8 mouse cellular contexts compared by ENCODE assay signal in the genomic region with DNA sequence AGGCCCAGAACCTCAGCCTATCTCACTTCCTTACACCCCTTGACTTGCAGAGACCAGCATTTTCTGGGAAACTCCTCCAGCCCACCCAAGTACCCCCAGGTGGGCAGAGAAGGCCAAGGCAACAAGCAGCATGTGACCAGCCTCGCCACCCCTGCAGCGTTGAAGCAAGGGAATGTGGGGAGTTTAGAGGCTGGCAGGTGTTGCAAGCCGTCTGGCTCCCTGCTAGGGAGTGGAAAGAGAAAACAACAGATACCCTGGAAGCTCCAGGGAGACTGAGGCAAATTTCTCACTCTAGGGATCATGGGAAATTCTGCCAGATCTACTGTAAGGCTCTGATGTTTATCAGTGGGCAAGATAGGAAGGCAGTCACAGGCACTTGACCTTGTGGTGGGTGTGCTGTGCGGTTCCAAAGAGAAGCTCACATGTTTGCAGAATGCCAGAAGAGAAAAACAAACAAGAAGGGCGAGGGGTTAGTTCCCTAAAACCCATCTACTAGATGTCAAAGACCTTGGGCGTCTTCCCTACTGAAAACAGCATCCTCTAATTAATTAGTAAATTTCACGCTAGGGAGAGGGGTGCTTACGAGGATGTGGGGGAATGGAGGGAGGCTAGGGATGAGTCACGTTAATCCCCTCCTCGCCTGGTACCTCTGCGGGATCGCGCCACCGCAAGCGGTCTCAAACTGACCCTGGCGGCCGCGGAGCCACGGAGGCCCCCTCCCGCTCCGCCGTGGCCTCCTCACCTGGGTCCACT. TPM values are rescaled to one million over a fixed set of nuclear protein-coding genes. Genes with fewer than 3 reads are reported as not detected.
A peak's percentile ranks its signal among the peaks of the same experiment; 100 is the strongest.
DNase-seq lines count a peak whose midpoint lies in the region; ATAC-seq and TF ChIP-seq lines count a peak whose summit lies in the region.

No protein-coding gene starts in this region.

- no peak for TF ChIP-seq CTCF in kidney, postnatal 0 days (IDR thresholded peaks at IDR 0.05; ENCODE audit: low read depth)

- no peak for ATAC-seq in kidney, postnatal 0 days (replicated peaks; ENCODE audit: low FRiP score, low read depth)
- ATAC-seq in embryonic facial prominence, embryonic 12.5 days (ENCODE audit: insufficient number of reproducible peaks, insufficient read depth, low FRiP score, low TSS enrichment), result no peak
- 0 out of 2 replicates have a peak, but pooled peaks have one; percentile 17 for ATAC-seq in hindbrain, embryonic 12.5 days (ENCODE audit: low FRiP score)
- peak; percentile 13; the same call in 1 of the 2 replicates for ATAC-seq in midbrain, embryonic 11.5 days (ENCODE audit: low FRiP score)

- no peak for DNase-seq in kidney, postnatal 0 days (ENCODE audit: low spot score)
- DNase-seq in kidney, adult 11 months, result no peak
- peak; percentile 91 for DNase-seq in midbrain, embryonic 11.5 days (ENCODE audit: low spot score, missing footprints)
- no peak for DNase-seq in ovary, postnatal 14 days (ENCODE audit: low spot score)
- DNase-seq in gastrocnemius, postnatal 25 days, result no peak
- DNase-seq in adrenal gland, adult 18-20 months (ENCODE audit: low spot score in 2 of 2), result no peak

- peak overlapping the region; percentile 60 for H3K4me3 ChIP-seq in kidney, postnatal 0 days (replicated peaks; ENCODE audit: low read depth, low read length)
- H3K4me3 ChIP-seq in embryonic facial prominence, embryonic 12.5 days, result peak overlapping the region; percentile 71
- peak overlapping the region; percentile 80 for H3K4me3 ChIP-seq in hindbrain, embryonic 12.5 days
- H3K4me3 ChIP-seq in midbrain, embryonic 11.5 days (ENCODE audit: low read depth, low read length), result peak overlapping the region; percentile 70

- 0 out of 2 replicates have a peak, but pooled peaks cover 2% of the 10 kb centered on the region for H3K4me1 ChIP-seq in kidney, postnatal 0 days (replicated peaks; ENCODE audit: insufficient read depth, low read length)
- 0 out of 2 replicates have a peak, but pooled peaks cover 5% of the 10 kb centered on the region for H3K4me1 ChIP-seq in embryonic facial prominence, embryonic 12.5 days
- peaks cover 10% of the 10 kb centered on the region for H3K4me1 ChIP-seq in hindbrain, embryonic 12.5 days
- peaks cover 4% of the 10 kb centered on the region; the same call in 1 of the 2 replicates for H3K4me1 ChIP-seq in midbrain, embryonic 11.5 days (ENCODE audit: control insufficient read depth, insufficient read depth, low read length)

- peak overlapping the region; percentile 55 for H3K9ac ChIP-seq in kidney, postnatal 0 days (ENCODE audit: low read depth, low read length)
- peak overlapping the region; percentile 66 for H3K9ac ChIP-seq in embryonic facial prominence, embryonic 12.5 days
- H3K9ac ChIP-seq in hindbrain, embryonic 12.5 days, result peak overlapping the region; percentile 83
- H3K9ac ChIP-seq in midbrain, embryonic 11.5 days (ENCODE audit: low read length), result peak overlapping the region; percentile 77

- H3K36me3 ChIP-seq in kidney, postnatal 0 days (ENCODE audit: insufficient read depth, low read length), result no peaks in the 10 kb centered on the region
- no peaks in the 10 kb centered on the region for H3K36me3 ChIP-seq in embryonic facial prominence, embryonic 12.5 days
- H3K36me3 ChIP-seq in hindbrain, embryonic 12.5 days, result no peaks in the 10 kb centered on the region
- no peaks in the 10 kb centered on the region for H3K36me3 ChIP-seq in midbrain, embryonic 11.5 days (ENCODE audit: control insufficient read depth, insufficient read depth, low read length)

- H3K27ac ChIP-seq in kidney, postnatal 0 days, result no peak overlapping the region
- H3K27ac ChIP-seq in embryonic facial prominence, embryonic 12.5 days, result no peak overlapping the region
- H3K27ac ChIP-seq in hindbrain, embryonic 12.5 days, result peak overlapping the region; percentile 80
- H3K27ac ChIP-seq in midbrain, embryonic 11.5 days (ENCODE audit: low read depth, low read length), result no peak overlapping the region

- peaks cover 15% of the 10 kb centered on the region; the same call in 1 of the 2 replicates for H3K27me3 ChIP-seq in kidney, postnatal 0 days (ENCODE audit: insufficient read depth, low read length)
- H3K27me3 ChIP-seq in embryonic facial prominence, embryonic 12.5 days, result peaks cover 40% of the 10 kb centered on the region
- peaks cover 33% of the 10 kb centered on the region for H3K27me3 ChIP-seq in hindbrain, embryonic 12.5 days
- H3K27me3 ChIP-seq in midbrain, embryonic 11.5 days (ENCODE audit: control insufficient read depth, insufficient read depth, low read length), result peaks cover 7% of the 10 kb centered on the region

- H3K4me2 ChIP-seq in kidney, postnatal 0 days (ENCODE audit: low read length), result peak overlapping the region; percentile 100
- H3K4me2 ChIP-seq in embryonic facial prominence, embryonic 12.5 days (replicated peaks), result peak overlapping the region; percentile 99
- peak overlapping the region; percentile 96 for H3K4me2 ChIP-seq in hindbrain, embryonic 12.5 days (replicated peaks)
- peak overlapping the region; percentile 90 for H3K4me2 ChIP-seq in midbrain, embryonic 11.5 days

- H3K9me3 ChIP-seq in kidney, postnatal 0 days (replicated peaks; ENCODE audit: low read length), result no peaks in the 10 kb centered on the region
- no peaks in the 10 kb centered on the region for H3K9me3 ChIP-seq in embryonic facial prominence, embryonic 12.5 days
- no peaks in the 10 kb centered on the region for H3K9me3 ChIP-seq in hindbrain, embryonic 12.5 days (replicated peaks)
- no peaks in the 10 kb centered on the region for H3K9me3 ChIP-seq in midbrain, embryonic 11.5 days (ENCODE audit: control insufficient read depth, low read length)

- WGBS in kidney, postnatal 0 days, result 6% methylated on average over 19 of the region's 22 CpGs
- WGBS in embryonic facial prominence, embryonic 12.5 days, result 3% methylated on average over 22 of the region's 22 CpGs
- WGBS in hindbrain, embryonic 12.5 days, result 2% methylated on average over 22 of the region's 22 CpGs
- whole genome bisulfite sequencing in midbrain, embryonic 11.5 days, result 3% methylated on average over 22 of the region's 22 CpGs

RNA-seq across cellular contexts. Expression of gene Snph, which starts 0.8 kb away (rescaled TPM):
- polyA plus RNA-seq in kidney, postnatal 0 days (2015; fragmentation: Nextera tagmentation; extraction: Ambion mirVana), result 0.11 and 0.22 TPM in 2 replicates
- 1.2 and 1.9 TPM in 2 replicates for polyA plus RNA-seq in embryonic facial prominence, embryonic 12.5 days (2016; fragmentation: Nextera tagmentation; extraction: Ambion mirVana)
- polyA plus RNA-seq in hindbrain, embryonic 12.5 days (2016; fragmentation: Nextera tagmentation; extraction: Ambion mirVana), result 7.9 and 8.1 TPM in 2 replicates
- polyA plus RNA-seq in midbrain, embryonic 11.5 days (2014; fragmentation: Nextera tagmentation; extraction: Ambion mirVana), result 1.9 and 2.5 TPM in 2 replicates
- total RNA-seq in gastrocnemius, postnatal 25 days (2021), result 10 to 100 TPM; 19.2 to 26.2 TPM
- 10 to 100 TPM; 11.8 to 17.2 TPM for total RNA-seq in adrenal gland, adult 18-20 months (2021)

RNA-seq across cellular contexts. Expression of gene Rad21l, which starts 36.8 kb away (rescaled TPM):
- polyA plus RNA-seq in kidney, postnatal 0 days (2015; fragmentation: Nextera tagmentation; extraction: Ambion mirVana), result not detected in 2 replicates
- not detected in 2 replicates for polyA plus RNA-seq in embryonic facial prominence, embryonic 12.5 days (2016; fragmentation: Nextera tagmentation; extraction: Ambion mirVana)
- polyA plus RNA-seq in hindbrain, embryonic 12.5 days (2016; fragmentation: Nextera tagmentation; extraction: Ambion mirVana), result not detected in 2 replicates
- polyA plus RNA-seq in midbrain, embryonic 11.5 days (2014; fragmentation: Nextera tagmentation; extraction: Ambion mirVana), result not detected in 2 replicates
- total RNA-seq in gastrocnemius, postnatal 25 days (2021), result not detected
- total RNA-seq in adrenal gland, adult 18-20 months (2021), result not detected

RNA-seq across cellular contexts. Expression of gene Sdcbp2, which starts 59.2 kb away (rescaled TPM):
- polyA plus RNA-seq in kidney, postnatal 0 days (2015; fragmentation: Nextera tagmentation; extraction: Ambion mirVana), result 1.9 and 2.0 TPM in 2 replicates
- polyA plus RNA-seq in embryonic facial prominence, embryonic 12.5 days (2016; fragmentation: Nextera tagmentation; extraction: Ambion mirVana), result 0.59 and 1.0 TPM in 2 replicates
- polyA plus RNA-seq in hindbrain, embryonic 12.5 days (2016; fragmentation: Nextera tagmentation; extraction: Ambion mirVana), result 0.22 and 0.50 TPM in 2 replicates
- polyA plus RNA-seq in midbrain, embryonic 11.5 days (2014; fragmentation: Nextera tagmentation; extraction: Ambion mirVana), result 0.41 and 0.56 TPM in 2 replicates
- under 1 TPM; 0.56 to 0.77 TPM for total RNA-seq in gastrocnemius, postnatal 25 days (2021)
- total RNA-seq in adrenal gland, adult 18-20 months (2021), result 1 to 10 TPM in 1 of 2 experiments, under 1 TPM in 1; 0.80 to 2.0 TPM

Comparison
In these comparisons a context has a peak if more than half of its experiments do, and no peak if none do; other contexts are left out.
1. ATAC-seq: peak in hindbrain, embryonic 12.5 days (single experiment) and midbrain, embryonic 11.5 days (single experiment); none in kidney, postnatal 0 days (single experiment) and embryonic facial prominence, embryonic 12.5 days (single experiment).
2. Peak in every context shown above with its lines, with median percentiles within 50 percentile points of each other: H3K4me2 ChIP-seq, H3K4me3 ChIP-seq and H3K9ac ChIP-seq.